Mouse (Mus musculus) cerebellum, adult 18-20 months (tissue): ENCODE measurements around the gene Wfdc17.

Experiments
- DNase-seq, 2 experiments: peaks; one replicate each; pipeline ENCODE4 v3.0.0; 2021

The Wfdc17 gene

GRCm38 (mm10) chr11:83741841-83742240 is 38.0 kb downstream of the Wfdc17 start:
- DNase-seq: no peak

GRCm38 (mm10) chr11:83742731-83743355 is 39.1 kb downstream of the Wfdc17 start:
- no peak for DNase-seq

- no peak for DNase-seq
These were observed 39.7 kb downstream of the Wfdc17 start for GRCm38 (mm10) chr11:83743525-83743924.

- DNase-seq: no peak
These were observed 42.4 kb downstream of the Wfdc17 start for GRCm38 (mm10) chr11:83746152-83746551.

GRCm38 (mm10) chr11:83746681-83747080 is 42.9 kb downstream of the Wfdc17 start, which contains the start of gene Wfdc21:
Gene Wfdc21 (plus strand): TSS chr11:83746940.
- DNase-seq: no peak

GRCm38 (mm10) chr11:83747376-83748265 is 43.8 kb downstream of the Wfdc17 start:
- no peak for DNase-seq

- DNase-seq: peak; percentile 92 to 93
These were observed 49.9 kb downstream of the Wfdc17 start, which contains the start of gene Heatr6 for GRCm38 (mm10) chr11:83753581-83754181. Gene Heatr6 (plus strand): TSS chr11:83753696.

- DNase-seq: no peak
These were observed 50.4 kb downstream of the Wfdc17 start for GRCm38 (mm10) chr11:83754227-83754626.
